Mouse (Mus musculus) MEL (cell line): ENCODE measurements at regions not wholly inside any gene's neighbourhood (a gene's known extent, or its start where the extent isn't known, plus 50 kb on each side); places are given as distances from the start of the nearest gene placed in this dataset.

Source experiments
- DNase-seq: peaks from one replicate; pipeline ENCODE4 v3.0.0; 2011; ENCODE audit warnings: low read depth, low spot score
- H3K27ac ChIP-seq: 2 replicates; pipeline ENCODE4 v1.5.1; 2012; ENCODE audit warnings: low read depth, mild to moderate bottlenecking, control low read depth, low read length, moderate library complexity; ENCODE audit not compliant: control insufficient read depth
- H3K27me3 ChIP-seq, 2 experiments: fragments of 150-350 bp in 1 of 2; sonication (generic) in 1 of 2; 2 replicates each; pipeline ENCODE4 v1.6.1; 2012; ENCODE audit warnings: low read length in 2 of 2, mild to moderate bottlenecking in 2 of 2, improper control_type of control experiment in 1 of 2, moderate library complexity in 1 of 2; ENCODE audit not compliant: insufficient read depth in 2 of 2, control insufficient read depth in 1 of 2
- H3K36me3 ChIP-seq, 2 experiments: 2 replicates each; pipeline ENCODE4 v1.6.1; 2012 to 2014; ENCODE audit warnings: low read length in 2 of 2, improper control_type of control experiment in 1 of 2, inconsistent platforms in 1 of 2, mild to moderate bottlenecking in 1 of 2; ENCODE audit not compliant: insufficient read depth in 2 of 2, control insufficient read depth in 1 of 2
- H3K4me1 ChIP-seq, 2 experiments: fragments of 150-350 bp in 1 of 2; sonication (generic) in 1 of 2; 2 replicates each; pipeline ENCODE4 v1.6.1; 2012; ENCODE audit warnings: low read length in 2 of 2, improper control_type of control experiment in 1 of 2, mild to moderate bottlenecking in 1 of 2; ENCODE audit not compliant: insufficient read depth in 2 of 2, control insufficient read depth in 1 of 2
- H3K4me3 ChIP-seq, 2 experiments: fragments of 150-350 bp in 1 of 2; sonication (generic) in 1 of 2; 2 replicates each; pipeline ENCODE4 v1.5.1; 2012; ENCODE audit warnings: low read depth in 2 of 2, low read length in 2 of 2, mild to moderate bottlenecking in 2 of 2, moderate library complexity in 2 of 2, control low read depth in 1 of 2, improper control_type of control experiment in 1 of 2; ENCODE audit not compliant: control insufficient read depth in 1 of 2, insufficient read depth in 1 of 2
- H3K79me2 ChIP-seq: 2 replicates; pipeline ENCODE4 v1.6.1; 2012; ENCODE audit warnings: mild to moderate bottlenecking, low read length, moderate library complexity; ENCODE audit not compliant: control insufficient read depth, poor library complexity, insufficient read depth
- H3K9ac ChIP-seq: 2 replicates; pipeline ENCODE4 v1.6.1; 2012; ENCODE audit warnings: low read depth, mild to moderate bottlenecking, control low read depth, low read length, moderate library complexity; ENCODE audit not compliant: control insufficient read depth, poor library complexity, severe bottlenecking
- H3K9me3 ChIP-seq: fragments of 150-350 bp; sonication (generic); replicated peaks from 2 replicates; pipeline ENCODE4 v1.6.1; 2012; ENCODE audit warnings: mild to moderate bottlenecking, low read length, improper control_type of control experiment, moderate library complexity; ENCODE audit not compliant: insufficient read depth
- CHD1 ChIP-seq: IDR thresholded peaks from 2 replicates; pipeline ENCODE4 v1.6.1; 2012; ENCODE audit warnings: low read depth, mild to moderate bottlenecking, inconsistent platforms, low read length, improper control_type of control experiment
- CHD2 ChIP-seq: IDR thresholded peaks from 2 replicates; pipeline ENCODE4 v1.6.1; 2011; ENCODE audit warnings: low read length, improper control_type of control experiment
- E2F4 ChIP-seq: IDR thresholded peaks from 2 replicates; pipeline ENCODE4 v1.6.1; 2011; ENCODE audit warnings: low read depth, low read length, improper control_type of control experiment, borderline replicate concordance
- EP300 ChIP-seq, 2 experiments: IDR thresholded peaks; 2 replicates each; pipeline ENCODE4 v1.6.1; 2011; ENCODE audit warnings: improper control_type of control experiment in 2 of 2, low read length in 2 of 2, low read depth in 1 of 2, mild to moderate bottlenecking in 1 of 2
- ETS1 ChIP-seq: IDR thresholded peaks from 2 replicates; pipeline ENCODE4 v1.6.1; 2012; ENCODE audit warnings: low read depth, mild to moderate bottlenecking, inconsistent platforms, low read length, improper control_type of control experiment, moderate library complexity
- GABPA ChIP-seq: IDR thresholded peaks from 2 replicates; pipeline ENCODE4 v1.6.1; 2012; ENCODE audit warnings: low read depth, mild to moderate bottlenecking, inconsistent platforms, low read length, improper control_type of control experiment, moderate library complexity
- GATA1 ChIP-seq: IDR thresholded peaks from 2 replicates; pipeline ENCODE4 v1.6.1; 2011; ENCODE audit warnings: low read depth, low read length, improper control_type of control experiment
- MAX ChIP-seq: IDR thresholded peaks from 2 replicates; pipeline ENCODE4 v1.6.1; 2011; ENCODE audit warnings: low read length, improper control_type of control experiment
- MEF2A ChIP-seq: IDR thresholded peaks from 2 replicates; pipeline ENCODE4 v1.6.1; 2014; ENCODE audit warnings: low read depth, mild to moderate bottlenecking, inconsistent platforms, low read length, improper control_type of control experiment; ENCODE audit not compliant: poor library complexity, insufficient replicate concordance, severe bottlenecking; ENCODE audit errors: extremely low read depth
- NELFE ChIP-seq: IDR thresholded peaks from 2 replicates; pipeline ENCODE4 v1.6.1; 2011; ENCODE audit warnings: low read depth, low read length, improper control_type of control experiment
- POLR2A ChIP-seq, 2 experiments: IDR thresholded peaks; 2 replicates each; pipeline ENCODE4 v1.6.1; 2011 to 2012; ENCODE audit warnings: low read length in 2 of 2, mild to moderate bottlenecking in 2 of 2, control low read depth in 1 of 2, improper control_type of control experiment in 1 of 2, low read depth in 1 of 2, moderate library complexity in 1 of 2; ENCODE audit not compliant: control insufficient read depth in 1 of 2, insufficient read depth in 1 of 2, poor library complexity in 1 of 2
- POLR2AphosphoS2 ChIP-seq: IDR thresholded peaks from 2 replicates; pipeline ENCODE4 v1.6.1; 2011; ENCODE audit warnings: low read length, improper control_type of control experiment
- POLR2AphosphoS5 ChIP-seq: IDR thresholded peaks from 2 replicates; pipeline ENCODE4 v1.6.1; 2012; ENCODE audit warnings: low read depth, borderline replicate concordance, mild to moderate bottlenecking, inconsistent platforms, low read length, moderate library complexity, mixed read lengths
- RCOR1 ChIP-seq: IDR thresholded peaks from 2 replicates; pipeline ENCODE4 v1.6.1; 2012; ENCODE audit warnings: low read depth, mild to moderate bottlenecking, inconsistent platforms, low read length, improper control_type of control experiment
- SIN3A ChIP-seq: IDR thresholded peaks from 2 replicates; pipeline ENCODE4 v1.6.1; 2012; ENCODE audit warnings: low read length, improper control_type of control experiment, inconsistent platforms
- SMC3 ChIP-seq: IDR thresholded peaks from 2 replicates; pipeline ENCODE4 v1.6.1; 2011; ENCODE audit warnings: low read depth, low read length, improper control_type of control experiment
- USF1 ChIP-seq: IDR thresholded peaks from 2 replicates; pipeline ENCODE4 v1.6.1; 2014; ENCODE audit warnings: low read depth, mild to moderate bottlenecking, inconsistent platforms, low read length, improper control_type of control experiment, moderate library complexity
- USF2 ChIP-seq, 2 experiments: IDR thresholded peaks; 2 replicates each; pipeline ENCODE4 v1.6.1; 2011 to 2012; ENCODE audit warnings: improper control_type of control experiment in 2 of 2, low read length in 2 of 2, borderline replicate concordance in 1 of 2, inconsistent platforms in 1 of 2, low read depth in 1 of 2, mild to moderate bottlenecking in 1 of 2; ENCODE audit not compliant: insufficient read depth in 1 of 2
- ZC3H11A ChIP-seq: IDR thresholded peaks from 2 replicates; pipeline ENCODE4 v1.6.1; 2012; ENCODE audit warnings: low read depth, mild to moderate bottlenecking, inconsistent platforms, low read length, improper control_type of control experiment

GRCm38 (mm10) chr4:55767133-55767532 lies 234.9 kb upstream of the Klf4 start:
- Histone ChIP-seq H3K36me3 (no peaks in the 10 kb centered on the region), H3K4me3 (no peak overlapping the region), H3K9ac (no peak overlapping the region), H3K27ac (no peak overlapping the region), H3K9me3 (no peaks in the 10 kb centered on the region), H3K4me1 (no peaks in the 10 kb centered on the region), H3K79me2 (no peaks in the 10 kb centered on the region), H3K27me3 (no peaks in the 10 kb centered on the region)
- DNase-seq: no peak
- TF ChIP-seq MAX (no peak), GATA1 (no peak), USF2 (IDR thresholded peaks at IDR 0.05; ENCODE audit: borderline replicate concordance in 1 of 2, insufficient read depth in 1 of 2, low read depth in 1 of 2, low read length in 2 of 2) (no peak), ZC3H11A (no peak), CHD2 (no peak), USF1 (no peak), SIN3A (no peak), GABPA (no peak), POLR2A (IDR thresholded peaks at IDR 0.05; ENCODE audit: control insufficient read depth in 1 of 2, insufficient read depth in 1 of 2, low read depth in 1 of 2, low read length in 2 of 2, poor library complexity in 1 of 2) (no peak), E2F4 (no peak), POLR2AphosphoS5 (no peak), RCOR1 (no peak), NELFE (no peak), SMC3 (no peak), POLR2AphosphoS2 (no peak)

- no peak for DNase-seq
- Histone ChIP-seq H3K9me3 (no peaks in the 10 kb centered on the region), H3K27ac (no peak overlapping the region), H3K4me1 (no peaks in the 10 kb centered on the region), H3K4me3 (no peak overlapping the region), H3K36me3 (no peaks in the 10 kb centered on the region), H3K27me3 (no peaks in the 10 kb centered on the region), H3K79me2 (no peaks in the 10 kb centered on the region), H3K9ac (no peak overlapping the region)
- no peak for TF ChIP-seq CHD1
- no peak for TF ChIP-seq EP300 (IDR thresholded peaks at IDR 0.05; ENCODE audit: low read depth in 1 of 2, low read length in 2 of 2)
- no peak for TF ChIP-seq ETS1
- TF ChIP-seq USF1: no peak
- no peak for TF ChIP-seq SIN3A
- no peak for TF ChIP-seq MEF2A
These were observed 233.5 kb upstream of the Klf4 start for GRCm38 (mm10) chr4:55765780-55766179.
